Mouse (Mus musculus) bone marrow, adult 2 months (tissue): ENCODE measurements around the gene Padi2. TPM values are rescaled to one million over a fixed set of nuclear protein-coding genes. Genes with fewer than 3 reads are reported as not detected.
A peak's percentile ranks its signal among the peaks of the same experiment; 100 is the strongest.

Experiments
- H3K27ac ChIP-seq: fragments of 200-500 bp; 2 replicates; pipeline ENCODE4 v1.5.1; 2012; ENCODE audit warnings: low read depth, mild to moderate bottlenecking, control low read depth, inconsistent platforms, low read length; ENCODE audit not compliant: control insufficient read depth, poor library complexity, insufficient read depth
- H3K4me1 ChIP-seq: fragments of 200-500 bp; 2 replicates; pipeline ENCODE4 v1.6.1; 2011; ENCODE audit warnings: low read length; ENCODE audit not compliant: control insufficient read depth, insufficient read depth
- H3K4me3 ChIP-seq: fragments of 200-500 bp; replicated peaks from 2 replicates; pipeline ENCODE3; 2011; ENCODE audit warnings: mild to moderate bottlenecking, low read depth, low read length, control low read depth; ENCODE audit not compliant: control insufficient read depth
- CTCF ChIP-seq: fragments of 200-500 bp; IDR thresholded peaks from 2 replicates; pipeline ENCODE4 v1.5.1; 2011; ENCODE audit warnings: low read length, control low read depth; ENCODE audit not compliant: control insufficient read depth, insufficient read depth
- POLR2A ChIP-seq: fragments of 200-500 bp; IDR thresholded peaks from 2 replicates; pipeline ENCODE4 v1.6.1; 2011; ENCODE audit warnings: low read depth, mild to moderate bottlenecking, control low read depth, low read length, borderline replicate concordance; ENCODE audit not compliant: control insufficient read depth
- WGBS: fragments of 180-500 bp; shearing (Covaris S2); methylation state at CpG from one replicate; pipeline ENCODE4 v1.1.7; 2018; 5-methylcytosine and 5-hydroxymethylcytosine counted together
- polyA plus RNA-seq: library from polyadenylated mRNA; stranded (reverse); fragments of >200 nt; gene quantifications from 2 replicates; pipeline ENCODE4 v1.2.4, GENCODE M21; 2011; ENCODE audit warnings: low replicate concordance; ENCODE audit not compliant: missing spikeins, insufficient read depth, insufficient read length

Padi2 gene
- polyA plus RNA-seq, 1 experiment = 11.4 TPM

DNA sequence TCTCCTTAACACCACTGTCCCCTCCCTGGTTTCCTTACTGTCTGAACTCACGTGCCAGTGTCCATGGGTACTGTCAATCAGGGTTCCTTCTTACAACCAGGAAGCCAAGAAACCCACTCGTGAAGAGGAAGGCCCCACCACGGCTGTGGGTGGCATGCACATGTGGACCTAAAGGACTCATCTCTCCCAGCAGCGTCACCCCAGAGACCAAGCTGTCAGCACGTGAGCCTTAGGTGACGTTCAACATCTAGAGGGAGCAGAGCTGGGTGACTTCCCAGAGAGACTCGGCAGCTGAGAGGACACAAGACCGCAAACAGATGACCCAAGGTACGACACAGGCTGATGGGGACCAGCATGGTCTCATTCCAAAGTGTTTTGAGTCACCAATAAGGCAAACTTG is 28.7 kb upstream of the Padi2 start:
- no peak overlapping the region for H3K27ac ChIP-seq
- no peak overlapping the region for H3K4me3 ChIP-seq
- WGBS = 58% methylated on average over 9 of the region's 9 CpGs
- no peaks in the 10 kb centered on the region; the same call in 1 of the 2 replicates for H3K4me1 ChIP-seq
- TF ChIP-seq POLR2A (no peak), CTCF (no peak)

DNA sequence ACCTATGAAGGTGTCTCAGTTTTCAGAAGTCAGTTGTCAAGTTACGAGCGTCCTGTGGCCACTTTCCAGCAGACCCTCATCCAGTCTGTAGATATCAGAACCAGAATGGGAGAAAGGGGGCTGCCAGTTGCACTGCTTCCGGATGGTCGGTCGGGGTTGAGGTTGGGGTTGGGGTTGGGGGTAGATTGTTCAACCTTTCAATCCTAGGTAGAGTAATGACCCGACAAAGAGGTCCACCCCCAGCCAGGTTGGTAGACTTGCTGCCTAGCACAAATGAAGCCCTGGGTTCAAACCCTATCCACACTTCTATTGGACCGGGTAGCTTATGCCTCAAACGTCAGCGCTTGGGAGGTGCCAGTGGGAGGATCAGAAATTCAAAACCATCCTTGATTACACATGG is 27.5 kb upstream of the Padi2 start:
- H3K4me3 ChIP-seq = no peak overlapping the region
- TF ChIP-seq CTCF (no peak), POLR2A (no peak)
- no peak overlapping the region for H3K27ac ChIP-seq
- H3K4me1 ChIP-seq = no peaks in the 10 kb centered on the region
- WGBS = 89% methylated on average over 9 of the region's 9 CpGs

DNA sequence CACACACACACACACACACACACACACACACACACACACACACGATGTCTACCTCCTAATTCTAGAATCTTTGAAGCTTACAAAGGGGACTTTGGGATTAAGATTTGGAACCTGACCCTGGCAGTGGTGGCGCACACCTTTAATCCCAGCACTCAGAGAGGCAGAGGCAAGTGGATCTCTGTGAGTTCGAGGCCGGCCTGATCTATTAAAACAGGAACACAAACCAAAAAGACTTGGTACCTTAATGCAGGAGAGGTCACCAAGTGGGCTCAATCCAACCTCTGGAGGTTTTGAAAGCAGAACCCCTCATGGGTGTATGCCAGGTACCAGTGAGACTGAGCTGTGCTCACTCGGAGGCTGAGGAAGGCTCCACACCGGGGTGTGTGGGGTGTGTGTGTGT is 27.0 kb upstream of the Padi2 start:
- WGBS = 70% methylated on average over 6 of the region's 6 CpGs
- no peak overlapping the region for H3K4me3 ChIP-seq
- no peak for TF ChIP-seq CTCF
- TF ChIP-seq POLR2A = no peak
- H3K27ac ChIP-seq = no peak overlapping the region
- H3K4me1 ChIP-seq = no peaks in the 10 kb centered on the region

DNA sequence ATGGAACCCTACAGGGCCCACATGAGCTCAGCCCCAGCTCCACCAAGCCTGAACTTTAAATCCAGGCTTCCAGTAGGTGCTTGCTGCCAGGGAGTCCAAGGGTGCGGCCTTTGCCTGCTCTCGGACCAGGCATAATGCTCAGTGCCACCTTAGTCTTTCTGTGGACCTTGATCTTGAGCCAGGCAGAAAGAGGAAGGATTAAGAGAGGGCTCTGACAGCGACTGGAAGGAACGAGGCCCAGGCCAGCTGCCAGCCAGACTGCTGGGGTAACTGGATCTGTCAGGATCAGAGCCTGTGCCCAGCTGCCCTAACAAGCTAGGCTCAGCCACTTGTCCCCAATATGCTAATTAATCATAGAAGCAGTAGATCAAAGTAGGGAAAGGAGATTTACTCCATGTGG is 26.4 kb upstream of the Padi2 start:
- no peak for TF ChIP-seq CTCF
- no peak for TF ChIP-seq POLR2A
- no peak overlapping the region for H3K27ac ChIP-seq
- no peak overlapping the region for H3K4me3 ChIP-seq
- 36% methylated on average over 4 of the region's 4 CpGs for WGBS
- no peaks in the 10 kb centered on the region for H3K4me1 ChIP-seq

DNA sequence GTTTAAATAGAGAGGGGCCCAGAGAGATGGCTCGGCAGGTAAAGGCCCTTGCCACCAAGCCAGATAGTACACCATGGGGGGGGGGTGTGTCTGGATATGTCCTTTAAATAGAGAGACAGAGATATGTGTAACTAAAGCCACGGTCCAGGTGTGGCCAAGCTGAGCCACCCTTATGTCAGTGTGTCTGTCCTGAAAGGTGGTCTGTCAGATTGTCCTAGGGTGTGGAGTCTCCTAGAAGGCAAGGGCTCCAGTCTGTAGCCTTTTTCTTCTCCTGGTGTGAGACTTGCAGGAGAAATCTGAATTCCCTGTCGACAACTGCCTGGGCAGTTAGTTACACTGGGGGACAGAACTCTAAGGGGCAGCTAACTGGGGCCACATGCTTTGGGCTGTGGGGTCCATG is 25.9 kb upstream of the Padi2 start:
- 74% methylated on average over 3 of the region's 3 CpGs for WGBS
- H3K4me1 ChIP-seq = no peaks in the 10 kb centered on the region
- no peak overlapping the region for H3K4me3 ChIP-seq
- TF ChIP-seq POLR2A = no peak
- no peak for TF ChIP-seq CTCF
- H3K27ac ChIP-seq = no peak overlapping the region

DNA sequence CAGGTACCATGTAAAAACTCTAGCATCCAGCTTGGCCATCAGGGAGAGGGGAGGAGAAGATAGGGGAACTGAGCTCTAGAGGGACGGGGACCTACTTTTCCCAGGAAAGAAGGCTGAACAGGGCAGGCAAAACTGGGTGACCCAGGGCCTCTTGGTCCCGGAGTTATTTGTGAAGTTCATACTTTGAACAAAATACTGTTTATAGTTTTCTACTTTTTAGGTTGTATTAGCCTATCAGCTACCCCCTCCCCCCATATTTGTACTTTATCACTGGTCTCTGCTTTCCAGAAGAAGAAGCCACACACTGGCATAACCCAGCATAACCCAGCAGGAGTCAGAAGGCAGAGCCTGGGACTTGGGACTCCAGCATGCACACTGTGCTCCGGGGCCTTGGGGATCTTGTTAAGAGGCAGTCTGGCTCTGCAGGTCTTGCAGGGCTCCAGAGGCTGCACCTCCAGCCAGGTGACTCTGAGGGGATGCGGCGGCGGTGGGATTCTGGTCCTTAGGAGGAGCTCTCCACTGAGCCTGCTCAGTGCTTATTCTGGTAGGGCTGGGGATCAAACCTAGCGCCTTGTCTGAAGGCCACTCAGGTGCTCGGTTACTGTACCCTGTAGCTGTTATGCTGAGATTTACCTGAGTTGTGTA is 25.0 kb upstream of the Padi2 start:
- WGBS = 86% methylated on average over 8 of the region's 8 CpGs
- H3K4me1 ChIP-seq = no peaks in the 10 kb centered on the region
- no peak overlapping the region for H3K27ac ChIP-seq
- TF ChIP-seq POLR2A = no peak
- TF ChIP-seq CTCF = no peak
- no peak overlapping the region for H3K4me3 ChIP-seq

DNA sequence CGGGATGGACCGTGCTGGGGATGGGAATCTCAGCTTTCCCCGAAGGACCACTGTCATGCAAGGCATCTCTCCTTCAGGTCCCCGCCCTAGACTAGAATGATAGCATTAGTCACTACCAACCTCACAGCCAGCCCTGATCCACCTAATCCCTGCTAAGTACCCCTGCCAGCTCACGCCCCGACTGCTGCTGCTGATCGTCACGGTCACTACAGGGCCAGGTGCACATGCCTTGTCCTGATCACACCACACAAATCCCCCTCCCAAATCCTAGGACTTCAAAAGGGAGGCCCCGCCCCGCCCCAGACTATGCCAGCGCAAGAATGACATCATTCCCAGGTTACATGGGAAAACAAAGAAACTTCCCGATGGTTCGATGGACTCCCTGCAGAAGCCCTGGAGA is 24.4 kb upstream of the Padi2 start:
- 92% methylated on average over 13 of the region's 13 CpGs for WGBS
- Histone ChIP-seq H3K27ac (no peak overlapping the region), H3K4me3 (no peak overlapping the region), H3K4me1 (no peaks in the 10 kb centered on the region)
- TF ChIP-seq POLR2A (no peak), CTCF (no peak)

DNA sequence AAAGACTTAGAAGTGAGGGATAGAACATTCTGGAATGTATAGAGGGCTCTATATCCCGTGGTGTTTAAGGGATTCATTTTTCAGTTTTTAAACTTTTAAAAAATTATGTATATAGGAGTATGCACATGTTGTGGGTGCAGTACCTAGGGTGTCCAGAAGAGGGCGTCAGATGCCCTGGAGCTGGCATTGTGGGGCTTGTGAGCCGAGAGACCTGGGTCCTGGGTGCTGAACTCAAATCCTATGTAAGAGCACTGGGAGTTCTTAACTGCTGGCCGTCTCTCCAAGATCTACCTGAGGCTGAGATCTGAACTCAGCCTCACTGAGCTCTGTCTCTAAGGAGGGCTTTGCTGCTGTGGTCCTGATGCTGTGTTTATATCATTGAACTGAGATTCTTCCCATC is 23.8 kb upstream of the Padi2 start:
- 67% methylated on average over 4 of the region's 4 CpGs for WGBS
- Histone ChIP-seq H3K27ac (no peak overlapping the region), H3K4me1 (no peaks in the 10 kb centered on the region), H3K4me3 (no peak overlapping the region)
- 0 out of 2 replicates have a peak, but pooled peaks have one; percentile 14 for TF ChIP-seq CTCF
- no peak for TF ChIP-seq POLR2A

DNA sequence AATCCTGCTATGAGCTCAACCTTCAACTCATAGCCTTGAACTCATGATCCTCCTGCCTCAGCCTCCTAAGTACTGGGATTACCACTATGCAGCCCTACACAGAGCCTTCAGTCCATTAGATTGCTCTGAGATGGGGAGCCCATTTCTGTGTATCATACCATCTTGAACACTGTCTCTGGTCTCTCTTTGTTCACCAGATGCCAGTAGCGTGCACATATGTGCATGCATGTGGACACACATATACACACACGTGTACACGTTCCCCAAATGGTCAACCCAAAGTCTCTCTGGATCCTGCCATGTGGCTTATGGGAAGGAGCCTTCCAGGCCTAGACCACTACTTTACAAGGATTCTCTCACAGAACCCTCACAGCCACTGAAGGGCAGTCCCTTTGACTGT is 23.2 kb upstream of the Padi2 start:
- WGBS = 95% methylated on average over 3 of the region's 3 CpGs
- TF ChIP-seq CTCF (no peak), POLR2A (no peak)

More for the DNA sequence above, 23.2 kb upstream of the Padi2 start:
- Histone ChIP-seq H3K4me1 (no peaks in the 10 kb centered on the region), H3K4me3 (no peak overlapping the region), H3K27ac (no peak overlapping the region)
